13 mouse cellular contexts compared by ENCODE assay signal in the genomic region with DNA sequence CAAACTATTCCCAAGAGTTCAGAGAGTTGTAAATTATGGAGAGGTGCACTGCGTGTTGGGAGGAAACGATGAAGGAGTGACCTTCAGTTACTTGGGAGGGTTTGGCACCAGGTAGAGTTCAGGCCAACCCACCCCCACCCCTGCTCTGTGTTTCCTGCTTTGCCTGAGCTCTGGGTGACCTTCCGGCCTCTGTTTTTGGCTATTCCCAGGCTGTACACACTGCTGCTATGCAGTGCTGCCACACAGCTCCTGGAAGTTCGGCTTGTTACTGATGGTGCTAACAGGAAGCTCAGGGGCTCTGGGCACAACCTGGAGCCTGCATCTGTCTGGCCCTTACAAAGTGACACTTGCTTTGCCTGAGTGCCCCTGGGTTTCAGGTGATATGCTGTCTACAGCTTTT.
"Had no signal": no experiment of that assay in that cellular context is flagged by ENCODE, and none has a peak within 500 bp of the region (broad histone marks: within the 10 kb centered on the region; RNA-seq: fewer than 3 reads in every experiment).

No protein-coding gene starts in this region.

- H3K9me3 ChIP-seq: limb, embryonic 12.5 days; limb, embryonic 15.5 days; liver, embryonic 15.5 days had no signal

- DNase-seq: kidney, postnatal 10 days; left cerebral cortex, postnatal 4 days; lung, adult 2 months; lung, postnatal 14 days; lung, postnatal 4 days; midbrain, embryonic 14.5 days; thymus, adult 18-20 months; thymus, postnatal 36 days had no signal

- H3K27me3 ChIP-seq: limb, embryonic 12.5 days; limb, embryonic 15.5 days had no signal

- H3K4me2 ChIP-seq: limb, embryonic 12.5 days; limb, embryonic 15.5 days; liver, embryonic 11.5 days; liver, embryonic 15.5 days; midbrain, embryonic 11.5 days had no signal

- H3K27ac ChIP-seq: limb, embryonic 12.5 days; limb, embryonic 15.5 days; liver, embryonic 15.5 days had no signal

- H3K9ac ChIP-seq: limb, embryonic 12.5 days; limb, embryonic 15.5 days; liver, embryonic 15.5 days had no signal

- H3K36me3 ChIP-seq: limb, embryonic 12.5 days; limb, embryonic 15.5 days; liver, embryonic 15.5 days had no signal

- H3K4me3 ChIP-seq: limb, embryonic 12.5 days; limb, embryonic 15.5 days; liver, embryonic 15.5 days had no signal
